Mouse (Mus musculus): ENCODE measurements at regions not wholly inside any gene's neighbourhood (a gene's known extent, or its start where the extent isn't known, plus 50 kb on each side); places are given as distances from the start of the nearest gene placed in this dataset.

DNA sequence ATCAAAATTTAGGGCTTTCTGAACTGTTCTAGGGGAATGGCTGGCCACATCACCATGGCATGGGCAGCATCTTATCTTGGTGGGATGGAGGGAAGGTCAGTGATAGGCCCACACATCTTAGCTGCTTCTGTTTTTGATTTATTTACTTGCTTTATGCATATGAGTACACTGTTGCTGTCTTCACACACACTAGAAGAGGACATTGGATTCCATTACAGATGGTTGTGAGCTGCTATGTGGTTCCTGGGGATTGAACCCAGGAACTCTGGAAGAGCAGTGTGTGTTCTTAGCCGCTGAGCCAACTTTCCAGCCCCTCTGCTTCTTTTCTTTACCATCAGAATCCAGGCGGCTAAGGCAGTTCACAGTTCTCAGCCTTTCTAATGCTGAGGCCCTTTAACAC, 260.4 kb downstream of the Dact1 start:
- DNase-seq (ENCODE audit: low spot score in 2 of 2), result no peak

DNA sequence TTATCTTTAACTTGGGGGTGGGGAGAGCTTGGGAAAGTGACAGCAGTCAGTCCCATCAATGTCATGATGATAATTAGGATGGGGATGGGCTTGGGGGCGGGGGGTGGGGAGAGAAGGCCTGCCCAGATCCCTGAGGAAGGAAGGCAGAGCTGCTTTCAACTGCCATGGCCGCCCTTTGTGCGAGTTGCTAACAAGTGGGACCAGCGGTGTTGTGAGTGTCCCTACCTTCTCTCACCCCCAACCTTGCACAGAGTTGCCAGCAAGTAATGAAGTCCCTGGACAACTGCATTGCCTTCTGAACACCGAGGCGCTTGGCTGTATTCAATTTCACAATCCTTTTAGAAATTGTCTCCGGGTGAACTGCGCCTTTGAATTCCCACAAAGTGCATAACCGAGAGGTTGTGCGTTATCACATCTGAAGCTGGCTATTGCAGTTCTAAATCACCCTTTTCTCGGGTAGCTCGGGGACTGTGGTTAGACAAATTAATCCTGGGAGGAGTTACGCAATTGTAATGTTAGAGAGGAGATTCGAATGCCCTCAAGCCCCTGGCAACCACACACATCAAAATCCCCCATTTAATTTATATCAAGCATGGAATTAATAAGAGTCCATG, 257.9 kb upstream of the Daam1 start:
- DNase-seq (ENCODE audit: low spot score in 2 of 2), result no peak

DNA sequence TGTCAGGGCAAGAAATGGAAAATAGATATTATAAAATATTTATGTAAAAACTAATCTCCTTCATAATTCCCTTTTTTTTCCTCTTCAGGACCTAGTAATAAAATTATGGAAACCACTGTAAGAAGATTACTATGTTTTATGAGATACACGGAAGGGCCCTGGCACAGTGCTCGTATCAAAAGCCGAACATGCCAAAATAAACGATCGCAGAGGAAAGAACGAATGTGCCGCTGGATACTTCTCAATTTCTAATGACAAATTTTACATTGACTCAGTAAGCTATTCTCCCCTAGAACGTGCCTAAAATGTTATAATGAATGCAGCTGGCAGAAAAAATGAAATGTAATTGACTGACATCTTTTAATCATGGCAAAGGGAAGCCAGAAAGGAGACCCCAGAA, 257.4 kb upstream of the Daam1 start:
- no peak for DNase-seq (ENCODE audit: low spot score in 2 of 2)

DNA sequence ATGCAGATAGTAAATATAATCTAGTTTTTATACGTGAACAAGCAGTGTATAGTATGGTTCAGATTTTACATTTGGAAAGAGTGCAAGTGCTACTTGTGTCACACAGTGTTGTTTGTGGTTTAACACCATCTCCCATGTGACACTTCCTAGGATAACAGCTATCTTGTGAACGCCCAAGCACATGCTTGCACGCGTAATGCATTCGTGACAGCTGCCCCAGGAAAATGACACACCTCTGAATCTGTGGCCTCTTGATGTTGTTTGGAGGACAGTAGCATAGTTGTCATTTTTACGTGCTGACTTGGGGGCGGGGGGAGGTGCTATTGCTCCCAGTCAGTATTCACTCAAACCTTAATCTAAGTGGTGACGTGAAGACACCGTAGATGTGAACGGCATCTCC, 256.2 kb upstream of the Daam1 start:
- DNase-seq (ENCODE audit: low spot score in 2 of 2), result no peak

DNA sequence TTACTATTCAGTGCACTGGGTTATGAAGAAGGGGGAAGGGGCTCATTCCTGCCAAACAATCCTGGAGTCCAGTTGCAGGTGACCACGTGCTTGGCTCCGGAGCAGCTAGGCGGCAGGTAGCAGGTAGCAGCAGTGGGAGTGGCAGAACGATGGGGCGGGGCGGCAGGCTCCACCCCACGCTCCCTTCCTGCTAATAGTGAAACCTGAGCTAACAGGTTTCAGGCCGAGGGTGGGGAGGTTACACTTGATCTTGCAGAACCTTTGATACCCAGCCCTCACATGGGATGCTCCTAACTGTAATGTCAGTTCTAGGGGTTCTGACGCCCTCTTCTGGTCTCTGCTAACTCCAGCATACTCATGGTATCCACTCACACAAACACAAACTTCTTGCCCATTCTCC, 253.5 kb upstream of the Daam1 start:
- peak in 1 of 2 experiments; percentile 18 for DNase-seq (ENCODE audit: low spot score in 2 of 2)

DNA sequence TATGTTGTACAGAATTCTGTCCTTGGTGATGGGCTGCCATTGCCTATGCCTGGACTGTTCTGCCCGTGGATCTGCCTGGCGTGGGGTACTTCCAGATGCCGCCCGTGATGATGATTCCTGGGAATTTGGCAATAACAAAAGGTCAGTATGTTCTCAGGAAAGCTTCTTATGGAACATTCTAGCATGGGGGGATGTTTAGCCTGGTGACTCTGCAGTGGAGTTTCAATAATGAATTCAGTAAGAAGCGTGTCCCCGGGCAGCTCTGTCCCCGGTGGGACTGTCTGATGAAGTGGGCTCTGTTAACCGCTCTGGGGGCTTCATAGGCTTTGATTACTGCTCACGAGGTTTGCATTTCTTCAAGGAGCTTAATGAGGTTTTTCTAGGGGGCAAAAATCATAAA, 252.9 kb upstream of the Daam1 start:
- no peak for DNase-seq (ENCODE audit: low spot score in 2 of 2)

DNA sequence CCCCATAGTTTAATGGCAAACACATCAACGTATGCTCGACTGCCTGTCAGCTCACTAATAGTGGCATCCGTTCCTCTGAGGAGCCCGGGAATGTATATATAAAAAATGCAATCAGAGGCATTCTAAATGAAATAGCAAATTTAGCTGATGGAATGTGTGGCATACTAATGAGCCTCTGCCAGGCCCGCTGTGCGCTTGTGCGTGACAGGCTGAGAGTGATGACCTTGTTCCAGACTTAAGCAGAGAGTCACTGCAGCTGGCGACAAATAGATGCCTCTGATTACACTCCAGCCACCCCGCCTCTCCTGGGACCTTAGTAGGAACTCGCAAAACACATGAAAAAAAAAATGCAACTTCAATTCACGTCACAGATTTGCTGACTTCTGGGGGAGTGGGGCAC, 252.0 kb upstream of the Daam1 start:
- DNase-seq (ENCODE audit: low spot score in 2 of 2), result no peak

DNA sequence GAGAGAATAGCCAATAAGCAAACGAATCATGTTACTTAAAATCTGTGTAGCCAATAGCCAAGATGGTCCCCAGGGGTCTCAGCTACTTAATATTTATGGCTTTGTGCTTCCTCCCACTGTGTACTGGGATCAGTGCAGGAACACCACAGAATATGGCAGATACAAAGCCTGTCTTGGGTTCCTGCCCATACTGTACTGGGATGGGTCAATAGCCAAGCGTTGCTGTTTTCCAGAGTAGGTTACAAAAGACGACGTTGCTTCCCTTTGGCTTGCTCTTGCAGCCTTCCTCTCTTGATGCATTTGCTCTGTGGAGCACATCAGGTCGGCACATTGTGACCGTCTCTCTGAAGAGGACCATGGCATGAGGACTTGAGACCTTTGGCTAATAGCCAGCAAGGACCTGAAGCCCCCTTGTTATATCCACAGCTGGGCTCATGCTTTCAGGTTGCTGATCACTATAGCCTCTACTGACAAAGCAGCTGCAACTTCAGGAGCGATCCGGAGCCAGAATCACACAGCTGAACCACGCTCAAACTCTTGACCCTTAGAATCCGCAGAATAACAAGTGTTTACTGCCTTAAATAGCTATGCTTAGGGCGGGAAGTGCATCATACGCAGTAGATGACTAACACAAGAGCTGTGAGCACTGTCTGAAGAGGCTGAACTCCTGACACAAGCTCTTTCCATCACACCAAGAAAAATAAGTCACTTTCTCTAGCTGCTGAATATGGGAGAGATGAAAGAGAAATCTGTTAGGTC, 250.2 kb upstream of the Daam1 start:
- no peak for DNase-seq (ENCODE audit: low spot score in 2 of 2)

DNA sequence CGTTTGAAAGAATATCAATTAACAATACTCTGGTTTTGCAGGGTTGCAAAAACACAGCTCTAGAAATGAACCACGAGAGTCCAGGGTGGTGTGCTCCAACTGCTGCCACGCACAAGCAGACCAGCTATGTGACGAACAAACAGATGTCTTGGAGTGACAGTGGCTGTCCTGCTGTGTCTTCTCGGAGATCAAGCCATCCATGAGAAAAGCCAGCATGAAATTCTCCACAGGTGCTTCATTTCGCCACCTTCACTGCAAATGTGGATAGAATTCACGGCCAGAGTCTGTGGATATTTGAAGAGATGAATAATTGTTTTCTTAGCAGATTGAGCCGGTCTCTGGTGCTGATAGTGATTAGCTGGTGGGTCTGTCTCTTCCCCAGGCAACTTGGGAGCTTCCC, 246.3 kb upstream of the Daam1 start:
- no peak for DNase-seq (ENCODE audit: low spot score in 2 of 2)

DNA sequence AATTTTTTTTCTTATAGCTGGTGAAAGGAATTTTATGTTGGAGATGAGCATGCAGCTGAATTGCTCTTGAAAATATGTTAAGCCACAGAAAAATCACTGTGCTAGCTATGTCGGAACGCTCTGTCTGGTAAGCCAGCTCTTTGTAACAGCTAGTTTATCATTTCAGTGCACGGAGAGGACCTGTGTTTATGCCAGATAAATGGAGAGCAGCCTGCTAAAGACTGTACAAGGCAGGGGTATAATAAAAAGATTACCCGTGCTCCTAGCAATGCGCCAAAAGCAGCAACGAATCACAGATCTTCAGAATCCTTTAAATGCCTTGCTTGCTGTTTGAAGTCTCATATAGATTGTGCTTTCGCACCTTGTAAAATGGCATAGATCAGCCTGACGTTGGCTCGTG, 232.2 kb upstream of the Daam1 start:
- DNase-seq (ENCODE audit: low spot score in 2 of 2), result no peak

DNA sequence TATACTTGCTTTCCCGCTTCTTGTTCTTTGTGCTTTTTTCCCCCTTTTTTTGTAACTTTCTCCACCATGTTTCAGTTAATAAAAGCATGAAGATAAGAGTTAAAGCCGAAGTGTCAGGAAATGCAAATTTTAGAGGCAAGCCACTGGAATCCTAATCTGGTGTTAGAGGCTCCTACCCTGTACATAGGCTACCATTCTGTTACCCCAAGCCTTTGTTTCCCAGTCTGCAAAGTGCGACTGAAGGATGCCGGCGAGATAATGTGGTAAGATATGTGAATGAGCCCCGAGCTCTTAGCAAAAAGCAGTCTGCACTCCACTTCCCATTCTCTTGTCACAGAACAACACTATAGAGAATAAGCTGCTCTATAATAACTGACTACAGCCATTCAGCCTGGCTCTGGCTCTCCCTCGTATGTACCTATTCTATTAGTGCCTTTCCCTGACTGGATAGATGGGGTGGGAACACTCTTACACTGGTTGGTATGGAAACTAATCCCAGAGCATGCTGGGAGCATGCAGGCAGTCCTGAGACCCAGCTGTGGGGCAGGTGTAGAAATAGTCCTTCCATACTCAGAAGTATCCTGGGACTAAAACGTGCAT, 229.7 kb upstream of the Daam1 start:
- DNase-seq (ENCODE audit: low spot score in 2 of 2), result no peak

DNA sequence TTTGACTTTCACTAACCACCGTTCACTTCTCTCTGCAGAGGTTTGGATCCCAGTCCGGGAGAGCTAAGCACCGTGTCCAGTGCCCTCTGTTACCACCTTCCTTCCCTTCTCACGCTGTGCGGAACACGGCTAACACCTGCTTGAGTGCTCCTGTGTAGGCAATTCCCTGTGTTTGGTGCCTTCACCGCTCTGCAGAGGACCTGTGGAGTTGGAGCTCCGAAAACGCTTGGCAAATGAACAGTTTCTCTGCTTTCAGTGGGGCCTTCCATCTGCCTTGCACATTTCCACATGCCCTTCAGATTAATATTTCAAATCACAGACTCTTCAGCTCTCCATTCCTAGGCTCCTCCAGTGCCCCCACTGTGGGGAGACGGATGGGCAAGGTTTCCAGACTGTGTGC, 227.7 kb upstream of the Daam1 start:
- no peak for DNase-seq (ENCODE audit: low spot score in 2 of 2)

DNA sequence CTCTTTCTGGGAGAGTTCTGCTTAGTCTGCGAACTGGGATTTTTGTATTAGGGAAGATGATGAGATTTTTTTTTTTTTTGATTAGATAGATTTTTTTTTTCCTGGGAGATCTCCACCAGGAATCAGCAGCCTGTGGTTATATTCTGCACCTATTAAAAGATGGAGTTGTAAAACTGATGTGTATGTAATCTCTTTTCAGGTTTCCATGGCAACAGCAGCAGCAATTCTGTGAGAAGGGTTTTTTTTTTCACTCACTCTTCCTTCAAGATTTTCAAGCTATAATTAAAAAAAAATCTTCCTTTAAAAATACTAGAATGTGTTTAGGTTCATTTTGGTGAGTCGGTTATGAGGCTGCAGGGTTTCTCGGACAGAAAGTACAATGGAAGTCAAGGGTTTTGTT, 224.5 kb upstream of the Daam1 start:
- DNase-seq (ENCODE audit: low spot score in 2 of 2), result no peak

DNA sequence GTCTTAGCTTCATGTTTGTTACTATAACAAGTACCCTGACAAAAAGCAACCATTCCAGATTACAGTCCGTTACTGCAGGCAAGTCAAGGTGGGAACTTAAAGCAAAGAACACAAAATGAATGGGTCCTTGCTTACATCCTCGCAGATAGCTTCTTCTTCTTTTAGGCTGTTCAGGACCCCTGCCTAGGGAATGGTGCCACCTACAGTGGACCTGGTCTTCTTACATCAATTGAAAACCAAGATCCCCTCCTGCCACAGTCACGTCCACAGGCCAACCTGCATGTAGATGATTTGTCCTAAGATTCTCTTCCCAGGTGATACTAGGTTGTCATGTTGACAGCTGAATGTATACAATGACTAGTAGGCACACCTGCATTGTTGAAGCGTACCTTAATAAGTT, 222.9 kb upstream of the Daam1 start:
- no peak for DNase-seq (ENCODE audit: low spot score in 2 of 2)

DNA sequence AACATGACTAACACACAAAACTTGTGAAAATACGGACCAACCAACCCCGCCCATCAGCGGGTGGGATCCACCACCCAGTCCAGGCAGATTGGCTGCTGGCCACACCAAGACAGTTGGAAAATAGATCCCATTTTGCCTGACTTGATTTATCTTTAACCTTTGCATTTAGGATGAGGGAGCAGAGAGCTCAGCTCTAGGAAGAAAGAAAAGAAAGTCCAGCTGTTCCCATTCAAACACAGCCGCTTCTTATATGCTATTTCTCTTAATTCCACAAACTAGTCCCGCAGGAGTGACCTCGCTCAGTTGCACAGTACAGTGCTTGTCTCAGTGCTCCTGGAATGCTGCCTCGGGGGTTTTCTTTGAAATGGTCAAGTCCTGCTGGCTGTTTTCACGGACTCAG, 217.6 kb upstream of the Daam1 start:
- no peak for DNase-seq (ENCODE audit: low spot score in 2 of 2)

DNA sequence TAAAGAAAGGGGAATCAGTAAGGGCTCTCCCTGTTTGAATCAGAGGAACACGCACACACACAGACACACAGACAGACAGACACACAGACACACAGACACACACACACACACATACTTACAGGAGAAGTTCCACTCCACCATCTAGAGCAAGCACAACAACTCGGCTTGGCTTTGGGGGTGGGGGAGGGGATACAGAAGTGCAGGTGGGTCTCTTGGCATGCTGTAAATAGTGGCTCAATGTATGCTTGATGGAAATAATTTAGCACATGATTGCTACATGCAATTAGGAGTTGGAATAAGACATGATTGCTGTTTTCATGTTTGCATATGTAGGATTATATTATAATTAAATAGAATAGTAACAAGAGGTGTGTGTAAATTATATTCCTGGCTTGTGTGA, 215.9 kb upstream of the Daam1 start:
- no peak for DNase-seq (ENCODE audit: low spot score in 2 of 2)

DNA sequence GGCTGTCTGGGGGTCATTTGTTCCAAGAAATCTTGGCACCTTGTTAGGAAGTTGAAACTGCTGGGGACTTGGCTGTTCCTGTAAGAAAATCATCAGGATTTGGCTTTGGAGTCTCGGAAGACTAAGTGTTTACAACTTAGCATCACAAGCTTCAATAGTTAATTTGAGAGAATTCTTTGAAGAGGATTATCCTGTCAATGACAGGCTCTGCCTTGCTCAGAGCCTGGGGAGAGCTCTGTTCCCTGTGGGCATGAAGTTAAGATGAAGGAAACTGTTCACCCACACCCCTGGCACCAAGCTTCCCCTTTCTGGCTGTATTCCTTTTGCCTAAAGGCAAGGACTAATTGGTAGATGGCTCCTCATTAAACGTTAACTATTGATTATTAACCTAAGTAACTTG, 215.5 kb upstream of the Daam1 start:
- DNase-seq (ENCODE audit: low spot score in 2 of 2), result no peak

DNA sequence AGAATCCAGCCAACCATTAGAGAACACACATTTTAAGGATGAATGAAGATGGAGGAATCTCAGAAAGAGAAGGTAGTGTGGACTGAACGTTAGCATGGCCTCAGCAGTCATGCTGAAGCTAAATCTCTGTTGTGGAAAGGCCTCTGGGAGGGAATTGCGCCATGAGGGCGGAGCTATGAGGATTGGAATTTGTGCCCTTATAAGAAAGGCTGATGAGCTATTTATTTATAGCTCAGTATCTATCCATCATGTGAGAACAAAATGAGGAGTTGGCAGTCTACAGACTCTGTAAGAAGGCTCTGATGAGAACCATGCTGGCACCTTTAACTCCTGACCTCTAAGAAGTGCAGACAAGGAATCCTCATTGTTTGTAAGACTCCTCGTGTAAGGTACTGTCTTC, 214.8 kb upstream of the Daam1 start:
- no peak for DNase-seq (ENCODE audit: low spot score in 2 of 2)

DNA sequence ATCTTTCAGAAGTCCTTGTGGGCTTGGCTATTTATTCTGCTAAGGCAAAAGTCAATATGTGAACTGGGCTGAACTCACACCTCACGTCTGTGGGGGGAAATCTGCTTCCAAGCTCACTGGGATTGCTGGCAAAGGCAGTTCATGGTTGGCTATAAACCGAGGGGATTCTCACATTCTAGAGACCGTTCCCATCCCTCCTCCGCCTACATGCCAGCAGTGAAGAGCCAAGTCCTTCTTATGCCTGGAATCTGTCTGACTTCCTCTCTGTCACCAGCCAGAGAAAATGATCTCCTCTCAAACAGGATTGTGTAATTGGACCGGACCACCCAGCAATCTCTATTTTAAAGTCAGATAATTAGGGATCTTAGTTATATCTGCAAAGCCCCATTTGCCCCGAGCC, 212.4 kb upstream of the Daam1 start:
- no peak for DNase-seq (ENCODE audit: low spot score in 2 of 2)

DNA sequence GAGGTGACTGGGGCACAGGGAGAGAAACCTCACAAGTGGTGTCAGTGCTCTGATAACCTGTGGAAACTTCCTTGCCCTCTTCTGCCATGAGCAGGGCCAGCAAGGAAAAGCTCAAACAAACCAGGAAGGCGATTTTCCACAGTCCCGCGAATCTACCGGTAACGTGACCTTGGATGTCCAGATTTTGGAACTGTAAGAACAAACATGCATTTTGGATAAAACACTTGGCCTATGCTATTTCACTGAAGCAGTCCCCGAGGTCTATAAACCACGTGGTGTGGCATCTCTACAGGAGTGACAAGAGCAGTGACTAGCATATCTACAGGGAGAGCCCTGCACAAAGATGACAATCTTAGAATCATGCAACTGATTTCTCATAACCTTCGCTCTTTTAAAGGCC, 211.9 kb upstream of the Daam1 start:
- no peak for DNase-seq (ENCODE audit: low spot score in 2 of 2)

DNA sequence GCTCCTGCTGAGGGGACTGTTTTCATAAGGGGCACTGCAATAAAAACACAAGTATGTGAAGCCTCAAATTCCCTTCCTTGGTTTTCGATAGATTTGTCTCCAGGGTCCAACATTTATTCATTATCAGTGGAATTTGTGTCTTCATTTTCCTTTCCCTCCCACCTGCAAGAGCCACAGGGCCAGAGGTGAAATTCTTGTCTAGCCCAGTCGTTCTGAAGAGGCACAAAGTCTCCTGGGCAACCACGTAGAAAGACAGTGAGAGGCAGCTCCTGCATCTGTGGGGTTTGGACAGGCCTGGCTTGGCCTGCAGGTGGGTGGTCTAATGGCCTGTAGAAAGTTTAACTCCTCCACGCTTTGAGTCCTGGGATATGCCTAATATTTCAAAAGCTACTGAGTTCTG, 211.3 kb upstream of the Daam1 start:
- no peak for DNase-seq (ENCODE audit: low spot score in 2 of 2)

DNA sequence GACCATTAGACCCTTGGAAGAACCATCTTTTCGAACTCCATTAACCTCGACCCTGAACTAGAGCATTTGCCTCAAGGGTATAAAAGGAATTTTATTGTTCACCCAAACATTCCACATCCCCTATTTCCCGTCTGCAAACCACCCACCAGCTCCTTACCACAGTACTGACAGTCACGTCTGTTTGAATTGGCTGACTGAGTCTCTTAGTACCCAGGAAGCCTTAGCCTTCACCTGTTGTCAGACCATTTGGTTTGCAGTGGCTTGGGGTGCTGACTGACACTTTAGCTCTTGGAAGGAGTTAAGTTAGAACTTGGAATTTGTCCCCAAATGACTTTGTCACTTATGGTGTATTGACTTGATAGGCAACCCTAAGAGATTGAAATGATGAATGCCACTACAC, 209.3 kb upstream of the Daam1 start:
- no peak for DNase-seq (ENCODE audit: low spot score in 2 of 2)

DNA sequence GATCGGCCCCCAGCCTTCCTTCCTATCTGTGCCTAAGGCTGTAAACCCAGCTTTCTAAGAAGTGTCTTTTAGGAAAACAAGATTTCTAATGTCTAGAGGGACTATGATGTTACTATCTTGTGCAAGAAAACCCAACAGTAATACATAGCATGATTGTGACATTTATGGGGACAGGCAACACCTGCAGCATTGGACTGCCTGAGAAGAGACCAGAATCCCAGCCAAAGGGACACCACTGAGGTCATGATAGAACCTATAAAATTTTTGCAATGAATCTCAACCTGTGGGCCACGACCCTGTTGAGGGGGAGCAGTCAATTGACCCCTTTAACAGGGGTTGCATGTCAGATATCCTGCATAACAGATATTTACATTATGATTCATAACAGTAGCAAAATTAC, 208.1 kb upstream of the Daam1 start:
- DNase-seq (ENCODE audit: low spot score in 2 of 2), result no peak

DNA sequence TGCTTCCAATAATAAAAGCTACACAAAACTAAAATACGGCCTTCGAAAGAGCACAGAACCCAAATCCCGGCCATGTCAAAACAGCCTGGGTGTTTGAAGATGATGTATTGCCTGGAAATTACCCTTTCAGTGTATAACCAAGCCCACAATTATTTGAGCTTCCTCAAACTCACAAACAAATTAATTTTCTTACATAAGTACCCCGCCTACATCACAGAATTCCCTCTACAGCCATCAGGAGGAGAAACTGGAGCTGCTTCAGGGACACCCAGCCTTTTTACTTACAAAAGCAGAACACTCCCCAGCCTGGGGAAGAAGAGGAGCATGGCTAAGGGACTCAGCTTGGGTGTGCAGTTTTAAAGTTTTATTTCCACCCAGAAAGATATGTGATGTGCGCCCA, 207.6 kb upstream of the Daam1 start:
- no peak for DNase-seq (ENCODE audit: low spot score in 2 of 2)

Measured in spleen, postnatal 10 days (tissue).